Mouse (Mus musculus) olfactory bulb, adult 2 months (tissue): Measurements from ENCODE around the gene Nfatc2. TPM values are rescaled to one million over a fixed set of nuclear protein-coding genes. Genes with fewer than 3 reads are reported as not detected.

ENCODE experiments used
- H3K27ac ChIP-seq: fragments of 200-500 bp; 2 replicates; pipeline ENCODE4 v1.5.1; 2012; ENCODE audit warnings: low read depth, low read length; ENCODE audit not compliant: insufficient read depth
- H3K4me1 ChIP-seq: fragments of 200-500 bp; 2 replicates; pipeline ENCODE4 v1.6.1; 2012; ENCODE audit warnings: low read length; ENCODE audit not compliant: control insufficient read depth, insufficient read depth
- H3K4me3 ChIP-seq: fragments of 200-500 bp; 2 replicates; pipeline ENCODE4 v1.5.1; 2012; ENCODE audit warnings: mild to moderate bottlenecking, low read depth, low read length, moderate library complexity; ENCODE audit not compliant: insufficient read depth
- CTCF ChIP-seq: fragments of 200-500 bp; IDR thresholded peaks from 2 replicates; pipeline ENCODE4 v1.5.1; 2012; ENCODE audit warnings: low read depth, mild to moderate bottlenecking, low read length, moderate library complexity; ENCODE audit not compliant: insufficient read depth
- POLR2A ChIP-seq: fragments of 200-500 bp; IDR thresholded peaks from 2 replicates; pipeline ENCODE4 v1.6.1; 2012; ENCODE audit warnings: mild to moderate bottlenecking, low read depth, low read length, moderate library complexity; ENCODE audit not compliant: insufficient read depth
- WGBS: fragments of 180-500 bp; shearing (Covaris S2); methylation state at CpG from one replicate; pipeline ENCODE4 v1.1.7; 2018; 5-methylcytosine and 5-hydroxymethylcytosine counted together
- polyA plus RNA-seq: library from polyadenylated mRNA; stranded (reverse); fragments of >200 nt; gene quantifications from 2 replicates; pipeline ENCODE4 v1.2.4, GENCODE M21; 2012; ENCODE audit warnings: low replicate concordance; ENCODE audit not compliant: missing spikeins, insufficient read depth, insufficient read length

Gene Nfatc2
- polyA plus RNA-seq, 1 experiment = not detected

DNA sequence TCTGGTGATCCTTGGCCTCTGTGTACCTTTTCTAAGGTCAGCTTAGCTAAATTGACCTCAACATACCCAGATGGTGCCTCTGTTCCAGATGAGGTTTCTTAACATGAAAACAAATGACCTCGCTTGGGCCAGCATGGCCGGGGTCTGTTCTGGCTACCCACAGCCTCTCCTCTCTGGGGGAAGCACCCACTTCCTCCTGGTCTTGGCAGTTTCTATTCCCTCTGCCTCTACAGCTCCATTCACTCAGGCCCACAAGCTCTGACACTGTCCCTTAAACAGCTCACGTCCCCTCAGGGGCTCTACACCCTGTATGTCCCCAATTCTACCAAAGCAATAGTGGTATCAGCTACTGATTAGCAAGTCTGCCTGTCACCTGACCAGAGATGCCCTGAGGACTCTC is 27.6 kb downstream of the Nfatc2 start:
- TF ChIP-seq POLR2A (no peak), CTCF (no peak)
- 90% methylated on average over 3 of the region's 3 CpGs for WGBS
- Histone ChIP-seq H3K4me3 (no peak overlapping the region), H3K27ac (no peak overlapping the region), H3K4me1 (peaks cover 3% of the 10 kb centered on the region; the same call in 1 of the 2 replicates)

DNA sequence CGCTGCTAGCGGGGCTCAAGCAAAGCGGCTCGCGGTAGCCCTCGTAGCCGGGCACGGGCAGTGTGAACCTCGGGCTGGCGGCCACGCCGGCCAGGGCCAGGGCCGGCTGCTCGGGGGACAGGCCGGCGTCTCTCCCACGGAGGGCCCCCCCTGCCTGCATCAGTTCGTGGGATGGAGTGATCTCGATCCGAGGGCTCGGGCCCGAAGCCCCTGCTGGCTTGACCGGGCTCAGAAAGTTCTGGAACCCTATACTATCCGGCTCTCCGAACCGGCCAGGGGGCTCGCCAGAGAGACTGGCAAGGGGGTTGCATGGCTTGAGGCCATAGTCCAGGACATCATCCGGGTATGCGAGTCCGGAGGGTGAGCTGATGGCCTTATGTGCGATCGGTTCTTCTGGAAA is 30.2 kb downstream of the Nfatc2 start:
- no peak overlapping the region for H3K27ac ChIP-seq
- WGBS = 96% methylated on average over 32 of the region's 32 CpGs
- H3K4me1 ChIP-seq = 0 out of 2 replicates have a peak, but pooled peaks cover 3% of the 10 kb centered on the region
- no peak for TF ChIP-seq CTCF
- no peak for TF ChIP-seq POLR2A
- no peak overlapping the region for H3K4me3 ChIP-seq

DNA sequence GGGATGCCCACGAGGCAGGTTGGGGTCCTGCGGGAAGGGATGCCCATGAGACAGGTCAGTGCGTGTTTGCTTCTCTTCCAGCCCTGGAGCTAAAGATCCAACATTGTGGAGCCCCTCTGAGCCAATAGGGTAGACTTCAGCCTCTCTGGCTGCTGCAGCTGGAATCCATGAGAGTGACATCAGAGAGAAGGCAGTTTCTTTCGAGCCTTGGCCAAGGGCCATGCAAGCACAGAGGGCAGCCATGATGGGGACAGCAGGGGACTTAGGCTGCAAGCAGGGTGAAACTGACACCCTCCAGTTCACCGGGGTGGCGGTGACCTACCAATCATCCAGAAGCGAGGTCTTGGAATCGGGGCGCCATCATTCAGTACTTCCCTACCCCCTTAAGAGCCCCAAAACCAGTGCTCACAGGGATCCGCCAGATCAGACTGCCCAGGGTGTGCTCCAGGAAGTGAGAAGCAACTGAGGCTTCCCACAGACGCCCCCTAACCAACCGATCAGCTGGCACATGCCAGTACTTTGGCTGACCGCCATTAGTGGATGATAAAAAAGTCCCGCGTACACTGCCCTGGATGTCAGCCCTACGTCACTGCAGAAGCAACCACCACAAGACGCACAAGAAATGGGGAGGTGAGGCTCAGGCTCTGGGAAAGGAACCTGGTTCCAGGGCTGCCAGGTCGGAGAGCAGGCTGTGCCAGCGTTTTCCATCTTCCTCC is 35.8 kb downstream of the Nfatc2 start:
- no peak overlapping the region for H3K27ac ChIP-seq
- 75% methylated on average over 19 of the region's 19 CpGs for WGBS
- no peaks in the 10 kb centered on the region for H3K4me1 ChIP-seq
- TF ChIP-seq POLR2A = no peak
- TF ChIP-seq CTCF = no peak
- no peak overlapping the region for H3K4me3 ChIP-seq

DNA sequence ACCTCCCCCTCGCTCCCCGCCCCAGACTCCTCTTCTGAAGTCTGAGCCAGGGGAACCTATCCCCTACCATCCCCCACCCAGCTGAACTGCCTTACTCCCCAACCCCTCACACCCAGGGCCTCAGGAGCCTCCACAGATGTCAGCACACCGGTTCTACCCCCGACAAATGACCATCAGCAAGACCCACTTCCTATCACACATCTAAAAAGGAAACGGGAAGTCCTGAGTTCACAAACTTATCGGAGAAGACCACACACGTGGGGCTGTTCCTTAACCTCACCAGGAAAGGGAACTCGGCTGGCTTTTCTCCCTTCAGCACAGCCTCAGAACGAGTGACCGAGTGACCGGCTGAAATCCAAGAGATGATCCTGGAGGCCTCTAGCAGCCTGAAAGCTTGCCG is 38.3 kb downstream of the Nfatc2 start:
- Histone ChIP-seq H3K4me1 (no peaks in the 10 kb centered on the region), H3K27ac (no peak overlapping the region), H3K4me3 (no peak overlapping the region)
- WGBS = 86% methylated on average over 12 of the region's 12 CpGs
- no peak for TF ChIP-seq CTCF
- TF ChIP-seq POLR2A = no peak

DNA sequence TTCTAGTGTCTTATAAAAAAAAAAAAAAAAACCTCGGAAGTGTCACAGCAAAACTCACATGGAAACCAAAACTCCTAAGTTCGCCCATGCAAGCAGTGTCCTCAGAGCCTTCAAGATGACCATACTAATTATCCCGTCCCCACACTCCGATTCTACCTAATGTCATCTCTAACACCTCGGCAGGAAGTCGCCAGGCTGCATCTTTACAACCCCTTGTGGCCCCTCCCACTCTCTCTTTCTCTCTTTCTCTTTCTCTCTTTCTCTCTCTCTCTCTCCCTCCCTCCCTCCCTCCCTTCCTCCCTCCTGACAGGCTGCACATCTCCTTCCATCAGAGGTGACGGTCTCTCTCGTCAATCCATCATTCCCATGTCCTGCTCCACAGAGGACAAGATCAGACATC is 44.4 kb downstream of the Nfatc2 start:
- Histone ChIP-seq H3K4me3 (no peak overlapping the region), H3K4me1 (peaks cover 22% of the 10 kb centered on the region), H3K27ac (no peak overlapping the region)
- TF ChIP-seq POLR2A (no peak), CTCF (no peak)
- WGBS = 86% methylated on average over 8 of the region's 8 CpGs

DNA sequence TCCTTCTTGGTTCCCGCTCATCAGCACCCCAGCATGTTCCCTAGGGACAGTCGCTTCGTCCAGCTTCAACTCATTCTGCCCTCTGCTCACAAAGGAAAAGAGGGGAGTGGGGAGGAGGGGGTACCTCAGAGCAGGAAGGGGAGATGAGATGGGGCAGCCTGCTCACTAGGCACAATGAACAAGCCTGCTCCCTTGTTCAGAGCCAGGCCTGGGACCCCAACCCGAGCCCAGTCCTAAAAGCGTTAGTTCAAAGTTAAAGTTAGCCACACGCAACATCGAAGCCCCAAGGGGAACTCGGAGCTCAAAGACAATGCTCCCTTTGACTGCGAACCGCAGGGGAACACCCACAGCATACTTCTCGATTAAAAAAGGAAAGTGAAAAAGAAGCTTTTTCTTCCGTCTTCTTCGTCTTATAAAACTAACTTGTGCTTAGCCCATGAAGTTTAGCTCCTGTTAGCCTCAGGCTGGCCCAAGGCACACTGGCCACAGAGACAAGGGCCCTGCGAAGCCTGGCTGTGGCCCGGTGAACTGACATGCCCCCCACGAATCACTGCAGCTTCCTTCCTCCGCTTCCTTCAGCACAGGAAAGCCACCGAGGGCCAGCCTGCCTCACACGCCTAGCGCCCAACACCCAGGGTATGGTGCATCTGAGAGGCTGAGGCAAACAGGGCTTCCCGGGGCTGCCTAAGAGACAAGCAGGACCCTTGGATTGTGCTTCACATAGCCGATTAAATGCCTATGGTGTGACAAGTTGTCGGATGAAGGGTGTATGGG is 45.4 kb downstream of the Nfatc2 start:
- H3K4me3 ChIP-seq = no peak overlapping the region
- TF ChIP-seq POLR2A (no peak), CTCF (no peak)
- peaks cover 25% of the 10 kb centered on the region for H3K4me1 ChIP-seq
- H3K27ac ChIP-seq = no peak overlapping the region
- 48% methylated on average over 23 of the region's 23 CpGs for WGBS

DNA sequence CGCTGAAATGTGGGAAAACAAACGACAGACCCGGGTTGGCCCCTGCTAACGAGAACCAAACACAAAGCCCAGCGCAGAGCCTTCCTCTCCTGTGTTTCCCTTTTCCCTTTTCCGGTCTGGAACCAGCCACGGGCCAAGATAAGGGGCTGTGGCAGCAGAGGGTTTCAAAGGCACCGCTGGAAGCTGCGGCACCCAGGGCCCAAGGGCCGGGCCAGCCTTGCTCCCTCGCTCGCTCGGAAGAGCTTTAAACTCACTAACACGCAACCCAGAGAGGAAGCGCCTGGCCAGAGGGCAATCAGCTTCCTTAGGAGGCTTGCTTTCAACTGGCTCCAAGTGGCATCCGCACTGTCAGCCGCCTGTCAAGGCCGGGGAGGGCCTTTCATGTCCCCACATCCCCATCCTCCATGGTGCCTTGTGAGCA is 47.9 kb downstream of the Nfatc2 start:
- 72% methylated on average over 18 of the region's 18 CpGs for WGBS
- no peak overlapping the region for H3K27ac ChIP-seq
- no peak overlapping the region for H3K4me3 ChIP-seq
- H3K4me1 ChIP-seq = peaks cover 37% of the 10 kb centered on the region
- TF ChIP-seq POLR2A (no peak), CTCF (no peak)

DNA sequence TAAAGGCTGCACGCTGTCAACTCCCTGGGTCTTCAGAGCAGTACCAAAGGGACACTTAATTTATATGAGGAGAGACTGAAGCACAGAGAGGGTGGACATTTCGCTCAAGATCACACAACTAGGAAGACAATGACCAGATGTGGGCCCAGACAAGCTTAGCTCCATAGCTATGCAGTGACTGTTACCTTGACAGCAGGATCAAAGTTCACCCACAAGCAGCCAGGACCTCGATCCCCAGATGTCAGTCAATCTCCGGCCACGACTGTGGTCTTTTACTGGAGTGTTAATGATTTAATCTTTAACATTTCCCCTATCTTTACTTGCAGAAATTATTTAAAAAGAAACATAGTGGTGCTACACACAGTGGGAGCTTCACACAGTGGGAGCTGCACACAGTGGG is 49.1 kb downstream of the Nfatc2 start:
- no peak overlapping the region for H3K27ac ChIP-seq

DNA sequence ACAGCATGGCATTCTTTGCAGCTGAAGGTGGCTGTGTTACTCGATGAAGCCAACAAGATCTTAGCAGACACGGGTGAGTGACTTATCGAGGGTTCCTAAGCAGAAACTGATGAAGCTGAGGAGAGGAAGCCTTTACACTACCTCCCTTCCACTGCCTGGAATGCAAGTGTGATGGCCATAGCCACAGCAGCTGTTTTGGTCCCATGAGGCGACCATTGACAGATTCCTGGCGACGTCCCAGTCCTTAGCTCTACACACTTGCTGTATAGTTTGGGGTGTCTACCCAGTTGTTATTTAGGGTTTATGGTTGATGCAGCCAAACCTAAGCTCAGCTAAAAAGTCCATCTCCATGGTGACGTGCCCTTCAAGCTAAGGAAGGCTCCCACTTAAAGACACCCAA is 50.2 kb downstream of the Nfatc2 start:
- peaks cover 41% of the 10 kb centered on the region for H3K4me1 ChIP-seq
- WGBS = 97% methylated on average over 7 of the region's 7 CpGs
- no peak overlapping the region for H3K27ac ChIP-seq
- no peak for TF ChIP-seq POLR2A
- TF ChIP-seq CTCF = no peak
- no peak overlapping the region for H3K4me3 ChIP-seq

More for the DNA sequence above, 49.1 kb downstream of the Nfatc2 start:
- peaks cover 46% of the 10 kb centered on the region for H3K4me1 ChIP-seq
- no peak for TF ChIP-seq CTCF
- no peak for TF ChIP-seq POLR2A
- H3K4me3 ChIP-seq = no peak overlapping the region
- WGBS = 64% methylated on average over 5 of the region's 5 CpGs

DNA sequence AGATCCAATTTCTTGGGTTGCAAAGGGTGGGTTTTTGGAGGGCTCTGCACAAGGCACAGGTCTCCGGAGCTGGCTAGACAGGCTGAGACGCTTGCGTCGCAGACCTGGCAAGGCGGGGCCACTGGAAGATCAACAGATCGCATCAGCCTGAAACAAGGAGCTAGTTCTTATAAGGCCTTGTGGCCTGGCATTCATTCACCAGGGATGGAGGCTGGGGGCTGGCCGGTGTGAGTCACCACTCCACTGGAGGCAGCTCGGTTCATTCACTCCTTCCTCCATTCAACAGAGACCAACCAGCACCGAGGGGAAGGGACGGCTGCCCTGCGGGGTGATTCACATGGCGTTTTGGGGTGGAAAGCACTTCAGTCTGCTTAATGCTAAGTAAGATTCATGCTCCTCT is 52.1 kb downstream of the Nfatc2 start:
- no peak overlapping the region for H3K27ac ChIP-seq
- 45% methylated on average over 12 of the region's 12 CpGs for WGBS
- TF ChIP-seq POLR2A (no peak), CTCF (no peak)
- H3K4me3 ChIP-seq = no peak overlapping the region
- H3K4me1 ChIP-seq = peaks cover 49% of the 10 kb centered on the region
